Mouse (Mus musculus): ENCODE measurements around the gene Tm6sf2. TPM values are rescaled to one million over a fixed set of nuclear protein-coding genes. Genes with fewer than 3 reads are reported as not detected.

Tm6sf2 gene
- 2.8 and 3.8 TPM in 2 replicates for polyA plus RNA-seq (2012; rRNA removed; ENCODE audit: low replicate concordance)

DNA sequence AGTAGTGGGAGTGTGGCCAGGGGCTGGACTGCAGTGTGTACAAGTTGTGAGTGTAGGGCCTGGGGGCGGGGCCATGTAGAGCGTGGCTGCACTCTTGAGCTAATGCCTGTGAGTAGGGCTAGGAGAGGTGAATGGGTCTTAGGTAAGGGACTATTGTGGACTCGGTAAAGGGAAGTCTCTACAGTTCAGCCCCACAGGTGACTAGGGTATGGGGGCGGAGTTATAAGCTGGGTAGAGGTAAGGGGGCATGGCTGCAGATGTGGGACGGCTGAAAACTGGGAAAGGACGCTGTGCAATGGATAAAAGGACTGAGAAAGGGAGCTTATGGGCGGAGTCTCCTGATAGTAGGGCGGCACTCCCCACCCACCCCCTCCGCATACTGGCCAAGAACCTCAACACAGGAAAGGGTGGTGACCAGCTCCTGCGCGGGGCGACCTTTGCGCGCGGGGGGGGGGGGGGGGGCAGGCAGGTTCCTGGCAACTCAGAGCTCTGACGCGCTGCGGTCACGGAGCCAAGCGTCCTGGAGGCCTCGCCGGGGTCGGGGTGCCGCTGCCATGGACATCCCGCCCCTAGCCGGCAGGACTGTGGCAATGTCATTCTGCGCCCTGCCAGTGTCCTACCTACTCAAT is at the start of gene Tm6sf2:
Tm6sf2 (plus strand) TSS at position 484 of the 629 bp plus-strand sequence.

GRCm38 (mm10) chr8:70042583-70043455 is 29.9 kb upstream of the Tm6sf2 start, which contains the start of the genes Mau2 and Sugp1:
Gene Mau2, minus strand, starts transcription at chr8:70042734.
Gene Sugp1, plus strand, starts transcription at chr8:70042813.

GRCm38 (mm10) chr8:70083285-70083684 is 10.6 kb downstream of the Tm6sf2 start, which contains the start of gene Hapln4:
Gene Hapln4, plus strand, starts transcription at chr8:70083457.

GRCm38 (mm10) chr8:70120667-70121066 is 47.9 kb downstream of the Tm6sf2 start, which contains the start of gene Ncan:
Gene Ncan, minus strand, starts transcription at chr8:70120873.

Other genes with a start within 250 kb of the Tm6sf2 start
- gene Pbx4, start 240.4 kb upstream of the Tm6sf2 start, polyA plus RNA-seq (2012; rRNA removed; ENCODE audit: low replicate concordance), result 1.9 and 4.0 TPM in 2 replicates
- 0.17 and 0.31 TPM in 2 replicates for gene Cilp2, start 185.2 kb upstream of the Tm6sf2 start, polyA plus RNA-seq (2012; rRNA removed; ENCODE audit: low replicate concordance)
- gene Tssk6, start 170.7 kb upstream of the Tm6sf2 start, polyA plus RNA-seq (2012; rRNA removed; ENCODE audit: low replicate concordance), result 1.0 and 2.1 TPM in 2 replicates
- gene Ndufa13, start 170.4 kb upstream of the Tm6sf2 start, polyA plus RNA-seq (2012; rRNA removed; ENCODE audit: low replicate concordance), result 129 and 145 TPM in 2 replicates
- 6.6 and 13.7 TPM in 2 replicates for gene Yjefn3, start 170.2 kb upstream of the Tm6sf2 start, polyA plus RNA-seq (2012; rRNA removed; ENCODE audit: low replicate concordance)
- 53.8 and 76.8 TPM in 2 replicates for gene Gatad2a, start 76.5 kb upstream of the Tm6sf2 start, polyA plus RNA-seq (2012; rRNA removed; ENCODE audit: low replicate concordance)
- 88.8 and 102 TPM in 2 replicates for gene Mau2, start 30.2 kb upstream of the Tm6sf2 start, polyA plus RNA-seq (2012; rRNA removed; ENCODE audit: low replicate concordance)
- 8.4 and 9.6 TPM in 2 replicates for gene Sugp1, start 30.1 kb upstream of the Tm6sf2 start, polyA plus RNA-seq (2012; rRNA removed; ENCODE audit: low replicate concordance)
- gene Hapln4, start 10.5 kb downstream of the Tm6sf2 start, polyA plus RNA-seq (2012; rRNA removed; ENCODE audit: low replicate concordance), result 0.31 and 0.65 TPM in 2 replicates
- 0.36 and 0.73 TPM in 2 replicates for gene Ncan, start 47.9 kb downstream of the Tm6sf2 start, polyA plus RNA-seq (2012; rRNA removed; ENCODE audit: low replicate concordance)
- 11.8 and 12.8 TPM in 2 replicates for gene Nr2c2ap, start 58.4 kb downstream of the Tm6sf2 start, polyA plus RNA-seq (2012; rRNA removed; ENCODE audit: low replicate concordance)
- 27.4 and 34.3 TPM in 2 replicates for gene Rfxank, start 66.2 kb downstream of the Tm6sf2 start, polyA plus RNA-seq (2012; rRNA removed; ENCODE audit: low replicate concordance)
- 98.4 and 104 TPM in 2 replicates for gene Borcs8, start 66.6 kb downstream of the Tm6sf2 start, polyA plus RNA-seq (2012; rRNA removed; ENCODE audit: low replicate concordance)
- gene Mef2b, start 66.8 kb downstream of the Tm6sf2 start, polyA plus RNA-seq (2012; rRNA removed; ENCODE audit: low replicate concordance), result 0.29 and 3.7 TPM in 2 replicates
- 108 and 160 TPM in 2 replicates for gene Tmem161a, start 99.4 kb downstream of the Tm6sf2 start, polyA plus RNA-seq (2012; rRNA removed; ENCODE audit: low replicate concordance)
- gene Slc25a42, start 139.4 kb downstream of the Tm6sf2 start, polyA plus RNA-seq (2012; rRNA removed; ENCODE audit: low replicate concordance), result 37.9 and 68.3 TPM in 2 replicates
- 35.9 and 45.8 TPM in 2 replicates for gene Sugp2, start 161.3 kb downstream of the Tm6sf2 start, polyA plus RNA-seq (2012; rRNA removed; ENCODE audit: low replicate concordance)
- gene Armc6, start 161.5 kb downstream of the Tm6sf2 start, polyA plus RNA-seq (2012; rRNA removed; ENCODE audit: low replicate concordance), result 16.3 and 19.1 TPM in 2 replicates
- gene Homer3, start 209.9 kb downstream of the Tm6sf2 start, polyA plus RNA-seq (2012; rRNA removed; ENCODE audit: low replicate concordance), result 28.4 and 42.3 TPM in 2 replicates
- 43.0 and 47.9 TPM in 2 replicates for gene Ddx49, start 229.6 kb downstream of the Tm6sf2 start, polyA plus RNA-seq (2012; rRNA removed; ENCODE audit: low replicate concordance)
- gene Cope, start 229.6 kb downstream of the Tm6sf2 start, polyA plus RNA-seq (2012; rRNA removed; ENCODE audit: low replicate concordance), result 262 and 364 TPM in 2 replicates
- gene Cers1, start 242.9 kb downstream of the Tm6sf2 start, polyA plus RNA-seq (2012; rRNA removed; ENCODE audit: low replicate concordance), result 1.1 and 8.3 TPM in 2 replicates